Mouse (Mus musculus): ENCODE results near the gene Gp1bb.

Gp1bb gene

GRCm38 (mm10) chr16:18622019-18622418 lies at the start of gene Gp1bb:
Gp1bb (minus strand) TSS chr16:18622403.
- no peak for DNase-seq (ENCODE audit: low read depth)

DNA sequence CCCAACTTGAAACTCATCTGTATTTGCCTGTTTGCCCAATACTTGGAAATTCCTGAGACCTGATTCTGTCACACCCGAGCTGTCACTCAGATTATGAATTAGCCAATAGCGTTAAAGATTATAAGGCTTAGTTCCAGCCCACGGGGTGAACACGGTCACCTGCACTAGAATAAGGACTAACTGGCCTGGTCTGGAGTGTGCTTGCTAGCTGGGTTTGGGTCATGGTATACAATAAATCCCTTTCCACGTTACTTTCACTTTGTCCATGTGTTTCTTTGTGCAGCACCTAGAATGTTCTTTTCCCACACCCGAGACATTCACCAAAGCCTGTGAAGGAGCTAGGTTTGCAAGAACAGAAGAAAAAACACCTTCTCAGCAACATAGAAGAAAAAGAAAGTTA lies 47.7 kb upstream of the Gp1bb start:
- no peak for DNase-seq (ENCODE audit: low read depth)

GRCm38 (mm10) chr16:18658597-18658996 lies 36.4 kb upstream of the Gp1bb start:
- DNase-seq (ENCODE audit: low read depth): no peak

- no peak for DNase-seq (ENCODE audit: low read depth)
Observed at GRCm38 (mm10) chr16:18655372-18656098, 33.3 kb upstream of the Gp1bb start.

DNA sequence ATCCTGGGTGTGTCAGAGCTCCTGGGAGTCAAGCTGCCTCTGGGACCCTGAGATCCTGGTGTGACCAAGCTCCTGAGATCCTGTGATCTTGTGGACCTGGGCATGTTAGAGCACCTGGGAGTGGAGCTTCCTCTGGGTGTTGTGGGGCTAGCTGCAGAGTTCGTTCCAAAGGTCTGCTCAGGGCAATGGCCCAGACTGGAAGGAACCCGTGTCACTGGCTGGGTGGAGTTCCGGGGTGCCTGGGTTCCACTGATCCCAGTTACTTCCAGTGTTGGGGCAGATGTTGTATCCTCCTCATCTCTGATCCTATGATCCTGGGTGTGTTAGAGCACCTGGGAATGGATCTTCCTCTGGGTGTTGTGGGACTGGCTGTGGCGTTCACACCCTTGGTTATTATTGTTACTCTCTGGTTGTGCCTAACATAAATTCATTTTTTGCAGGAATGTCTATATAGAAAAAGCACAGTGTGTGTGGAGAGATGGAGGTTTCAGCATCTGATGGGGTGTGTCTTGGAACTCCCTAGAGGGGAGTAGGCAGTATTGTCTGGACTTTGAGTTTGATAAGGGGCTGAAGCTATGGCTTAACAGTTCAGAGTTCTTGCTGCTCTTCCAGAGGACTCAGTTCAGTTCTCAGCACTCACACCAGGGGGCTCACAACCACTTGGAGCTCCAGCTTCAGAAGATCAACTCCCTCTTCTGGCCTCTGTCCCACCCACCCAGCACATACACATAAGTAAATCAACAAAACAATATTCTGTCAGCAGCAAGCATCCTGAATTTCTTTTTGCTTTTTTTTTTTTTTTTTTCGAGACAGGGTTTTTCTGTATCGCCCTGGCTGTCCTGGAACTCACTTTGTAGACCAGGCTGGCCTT lies 31.3 kb upstream of the Gp1bb start:
- DNase-seq (ENCODE audit: low read depth): no peak

DNA sequence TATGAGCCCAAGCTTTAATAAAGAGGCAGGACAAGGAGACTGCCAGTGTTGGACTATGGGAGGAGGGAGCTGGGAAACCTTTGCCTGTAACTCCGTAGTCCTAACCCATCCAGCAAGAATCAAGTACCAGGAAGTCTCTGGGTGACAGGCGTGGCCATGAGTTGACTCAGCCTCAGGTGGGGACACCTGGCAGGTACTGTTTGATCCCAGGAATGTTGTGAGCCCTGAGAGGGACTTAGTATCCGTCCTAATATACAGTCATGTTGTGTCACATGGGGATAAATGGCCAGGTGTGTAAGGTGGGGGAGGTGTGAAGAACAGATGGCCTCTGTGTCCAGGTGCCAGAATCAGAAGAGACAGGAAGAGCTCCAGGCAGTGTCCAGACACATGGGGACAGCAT lies 26.9 kb upstream of the Gp1bb start:
- DNase-seq (ENCODE audit: low read depth): no peak

DNA sequence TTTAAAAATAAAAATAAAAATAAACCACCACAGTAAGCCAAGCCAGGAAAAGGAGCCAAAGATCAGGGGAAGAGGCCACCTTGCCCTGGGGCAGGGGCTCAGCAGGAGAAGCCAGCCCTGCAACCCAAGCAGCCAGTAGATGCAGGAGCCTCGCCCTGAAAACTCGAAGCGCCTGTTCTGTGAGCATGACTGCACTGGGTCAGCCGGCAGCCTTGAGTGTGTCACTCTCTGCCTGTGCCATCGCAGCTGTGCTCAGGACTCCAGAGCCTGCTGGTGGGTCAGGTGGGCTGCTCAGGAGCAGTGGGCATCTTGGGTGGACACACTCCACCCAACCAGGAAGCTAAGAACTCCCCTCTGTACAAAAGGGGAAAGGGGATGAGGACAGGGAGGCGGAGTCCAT lies 23.1 kb upstream of the Gp1bb start:
- DNase-seq (ENCODE audit: low read depth): no peak

GRCm38 (mm10) chr16:18644485-18644884 lies 22.3 kb upstream of the Gp1bb start:
- DNase-seq (ENCODE audit: low read depth): no peak

- no peak for DNase-seq (ENCODE audit: low read depth)
Observed at GRCm38 (mm10) chr16:18643406-18643998, 21.3 kb upstream of the Gp1bb start.

DNA sequence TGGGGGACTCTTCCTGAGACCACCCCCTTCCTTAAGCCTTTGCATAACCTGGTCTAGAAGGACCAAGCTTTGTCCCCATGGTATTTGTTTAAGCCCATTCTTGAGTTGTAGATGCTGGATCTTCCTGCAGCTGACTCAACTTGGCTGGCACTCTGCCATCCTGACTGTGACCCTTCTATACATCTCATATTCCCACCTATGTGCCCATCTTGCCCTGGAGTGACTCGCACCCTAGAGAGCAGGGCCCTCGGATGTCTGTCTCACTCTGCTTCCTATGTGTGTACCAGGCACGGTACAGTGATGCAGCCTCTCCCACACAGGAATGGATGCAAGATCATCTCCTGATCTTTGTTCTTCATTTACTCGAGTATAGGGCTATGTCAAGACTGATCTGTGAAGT lies 20.7 kb upstream of the Gp1bb start:
- no peak for DNase-seq (ENCODE audit: low read depth)

DNA sequence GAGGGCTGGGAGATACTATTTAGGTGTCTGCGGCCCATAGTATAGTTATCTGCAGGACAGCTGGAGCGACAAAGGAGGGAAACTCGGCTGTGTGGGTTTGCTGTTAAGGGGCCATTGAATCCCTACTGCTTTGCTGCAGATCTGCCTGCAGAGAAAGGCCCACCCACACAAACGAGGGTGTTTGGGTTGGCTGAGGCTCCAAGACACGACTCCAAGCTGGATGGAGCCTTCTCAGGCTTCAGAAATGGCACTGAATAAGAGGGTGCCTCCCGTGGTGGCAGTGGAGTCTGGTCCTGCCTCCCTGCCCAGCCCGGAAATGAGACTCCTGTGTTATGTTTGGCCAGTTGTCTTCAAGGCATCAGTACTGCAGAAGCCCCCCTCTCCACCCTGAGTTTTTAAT lies 20.1 kb upstream of the Gp1bb start:
- no peak for DNase-seq (ENCODE audit: low read depth)

DNA sequence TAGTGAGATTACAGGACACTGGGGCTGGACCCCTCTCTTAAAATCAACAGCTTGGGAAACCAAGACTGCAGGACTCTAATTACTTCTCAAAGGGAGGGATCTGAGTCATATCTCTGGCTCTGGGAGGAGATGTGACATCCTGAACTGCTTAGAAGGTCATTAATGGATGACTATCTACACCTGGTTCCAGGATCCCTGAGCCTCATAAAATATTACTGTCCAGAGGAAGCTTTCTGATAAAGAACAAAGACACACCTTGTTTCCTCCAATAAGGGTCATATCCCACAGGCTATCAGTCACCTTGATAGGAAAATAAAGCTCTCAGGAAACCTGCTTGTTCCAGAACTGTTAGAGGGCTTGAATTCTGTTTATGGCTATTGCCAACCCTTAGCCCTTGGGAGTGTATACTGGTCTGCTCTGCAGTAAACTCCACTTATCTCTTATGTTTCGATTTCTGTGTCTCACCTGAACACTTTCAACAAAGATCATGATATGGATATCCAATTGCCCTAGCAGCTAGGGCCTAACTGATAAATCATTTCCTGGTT lies 17.3 kb upstream of the Gp1bb start:
- no peak for DNase-seq (ENCODE audit: low read depth)

DNA sequence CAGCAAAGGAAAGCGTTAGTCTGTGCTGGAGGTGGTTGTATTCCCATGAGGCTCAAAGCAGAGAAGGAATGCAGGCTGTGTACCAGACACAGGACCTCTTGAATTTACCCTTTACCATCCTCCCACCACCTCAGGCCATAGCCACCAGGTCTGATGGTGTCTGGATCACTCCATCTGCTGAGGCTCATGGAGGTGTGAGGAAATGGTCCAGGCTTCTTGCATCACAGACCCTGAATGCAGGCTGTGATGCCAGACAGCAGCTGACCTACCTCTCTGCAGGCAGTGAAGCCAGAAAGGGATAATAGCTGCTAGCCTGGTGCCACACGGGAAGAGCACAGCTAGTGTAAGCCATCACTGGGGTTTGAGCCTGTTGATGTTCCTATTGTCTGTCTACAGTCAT lies 16.2 kb upstream of the Gp1bb start:
- DNase-seq (ENCODE audit: low read depth): no peak

- no peak for DNase-seq (ENCODE audit: low read depth)
Observed at GRCm38 (mm10) chr16:18636804-18637203, 14.6 kb upstream of the Gp1bb start.

GRCm38 (mm10) chr16:18636401-18636800 lies 14.2 kb upstream of the Gp1bb start:
- no peak for DNase-seq (ENCODE audit: low read depth)

DNA sequence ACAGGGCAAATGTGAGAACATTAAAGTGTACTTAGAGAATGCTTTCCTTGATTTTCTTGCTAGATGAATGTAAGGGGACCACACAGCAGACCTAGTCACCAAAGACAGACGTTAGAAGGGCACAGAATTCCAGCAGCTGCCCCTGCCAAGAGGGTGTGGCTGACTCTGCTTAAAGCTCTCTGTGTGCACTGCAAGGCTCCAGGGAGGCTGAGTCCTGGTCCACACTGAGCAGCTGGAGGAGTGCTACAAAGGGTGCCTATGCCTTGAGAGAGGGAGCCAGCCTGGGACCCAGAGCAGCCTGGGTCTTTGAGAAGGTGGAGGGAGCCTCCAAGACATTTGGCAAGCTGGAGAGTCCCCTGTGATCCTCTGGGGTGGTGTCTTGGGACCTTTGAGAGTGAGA lies 11.1 kb upstream of the Gp1bb start:
- DNase-seq (ENCODE audit: low read depth): no peak

GRCm38 (mm10) chr16:18632816-18633215 lies 10.6 kb upstream of the Gp1bb start:
- no peak for DNase-seq (ENCODE audit: low read depth)

DNA sequence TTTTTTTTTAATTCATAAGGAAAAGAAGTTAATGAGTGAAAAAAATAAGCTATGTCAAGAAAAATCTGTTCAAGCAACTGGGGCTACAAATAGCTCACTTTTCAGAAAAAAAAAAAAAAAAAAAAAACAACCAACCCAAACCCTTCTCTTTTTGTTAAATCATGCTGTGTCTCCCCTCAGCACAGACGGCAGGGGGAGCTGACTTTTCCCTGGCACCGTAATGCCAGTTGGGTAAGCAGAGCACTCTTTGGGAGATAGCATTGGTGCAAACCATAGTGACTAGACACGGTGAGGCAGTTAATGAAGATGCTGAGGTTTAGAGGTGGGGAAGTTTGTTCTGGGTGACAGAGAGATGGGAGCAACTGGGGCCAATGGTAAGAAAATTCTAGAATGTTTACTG lies 9.9 kb upstream of the Gp1bb start:
- peak; percentile 35 for DNase-seq (ENCODE audit: low read depth)

- no peak for DNase-seq (ENCODE audit: low read depth)
Observed at GRCm38 (mm10) chr16:18631141-18631540, 8.9 kb upstream of the Gp1bb start.

DNA sequence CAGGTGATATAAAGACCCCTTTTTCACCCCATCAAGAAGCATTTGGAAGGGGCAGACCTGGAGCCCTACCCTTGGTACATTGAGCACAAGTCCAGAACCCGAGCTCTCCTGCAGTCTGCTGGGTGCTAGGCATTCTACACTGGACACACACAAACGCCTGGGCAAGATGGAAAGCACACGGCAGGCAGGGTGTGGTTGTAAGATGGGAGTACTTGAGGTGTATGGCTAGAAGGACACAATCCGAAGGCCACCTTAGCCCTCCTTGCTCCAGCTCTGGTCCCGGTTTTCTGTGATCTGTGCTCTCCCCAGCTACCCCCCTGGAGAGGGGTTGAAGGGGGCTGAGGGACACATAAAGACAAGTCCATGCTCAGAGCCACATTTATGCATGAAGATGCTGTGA lies 8.1 kb upstream of the Gp1bb start:
- no peak for DNase-seq (ENCODE audit: low read depth)

- DNase-seq (ENCODE audit: low read depth): no peak
Observed at GRCm38 (mm10) chr16:18629390-18630231, 7.4 kb upstream of the Gp1bb start, which contains the start of gene Sept5. Sept5 (minus strand) TSS chr16:18629954.

- DNase-seq (ENCODE audit: low read depth): no peak
Observed at GRCm38 (mm10) chr16:18628948-18629340, 6.7 kb upstream of the Gp1bb start.
